ENCODE assay signal across 24 mouse cellular contexts in the genomic region with DNA sequence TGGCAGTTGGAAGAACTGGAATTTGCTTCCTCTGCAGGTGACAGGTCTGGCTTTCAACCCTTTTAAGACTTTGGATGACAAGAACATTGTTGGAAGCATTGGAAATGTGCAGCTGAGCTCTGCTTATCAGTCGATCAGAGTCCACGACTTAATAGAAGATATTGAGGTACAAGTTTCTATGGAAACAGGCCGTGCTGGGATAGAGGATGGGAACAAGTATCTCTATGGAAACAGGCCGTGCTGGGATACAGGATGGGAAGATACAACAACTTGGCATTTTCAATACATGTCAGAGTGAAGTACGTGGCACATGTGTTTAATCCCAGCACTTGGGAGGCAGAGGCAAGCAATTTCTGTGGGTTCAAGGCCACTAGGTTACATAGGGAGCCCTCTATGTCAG. TPM values are rescaled to one million over a fixed set of nuclear protein-coding genes. Genes with fewer than 3 reads are reported as not detected.
"Had no signal": no experiment of that assay in that cellular context is flagged by ENCODE, and none has a peak within 500 bp of the region (broad histone marks: within the 10 kb centered on the region; RNA-seq: fewer than 3 reads in every experiment).

No protein-coding gene starts in this region.

- ATAC-seq: inflammation-experienced regulatory T-cells, adult 6 months; intestine, embryonic 16.5 days; liver, postnatal 0 days; lung, postnatal 0 days had no signal

- H3K9me3 ChIP-seq: limb, embryonic 12.5 days; limb, embryonic 15.5 days; neural tube, embryonic 12.5 days; neural tube, embryonic 15.5 days had no signal

- H3K27me3 ChIP-seq: limb, embryonic 12.5 days; limb, embryonic 15.5 days; neural tube, embryonic 12.5 days; neural tube, embryonic 15.5 days had no signal

- H3K9ac ChIP-seq: limb, embryonic 12.5 days; limb, embryonic 15.5 days; liver, embryonic 14.5 days; liver, postnatal 0 days; lung, embryonic 14.5 days; neural tube, embryonic 12.5 days; neural tube, embryonic 15.5 days had no signal

- H3K4me1 ChIP-seq: limb, embryonic 12.5 days; limb, embryonic 15.5 days; neural tube, embryonic 12.5 days; neural tube, embryonic 15.5 days had no signal

- H3K4me3 ChIP-seq: limb, embryonic 12.5 days; limb, embryonic 15.5 days; neural tube, embryonic 12.5 days; neural tube, embryonic 15.5 days had no signal

- DNase-seq: kidney, adult 18-20 months; kidney, adult 9 months; kidney, postnatal 14 days; kidney, postnatal 4 days; left cerebral cortex, postnatal 4 days; liver, postnatal 0 days; lung, embryonic 14.5 days; right cerebral cortex, postnatal 14 days; right cerebral cortex, postnatal 4 days; thymus, postnatal 25 days had no signal

- H3K4me2 ChIP-seq: limb, embryonic 12.5 days; limb, embryonic 15.5 days; liver, embryonic 11.5 days; lung, embryonic 14.5 days; neural tube, embryonic 12.5 days; neural tube, embryonic 15.5 days had no signal

- H3K27ac ChIP-seq: limb, embryonic 12.5 days; limb, embryonic 15.5 days; liver, embryonic 14.5 days; macrophage; neural tube, embryonic 12.5 days; neural tube, embryonic 15.5 days; stomach, postnatal 0 days had no signal

- H3K36me3 ChIP-seq: limb, embryonic 12.5 days; limb, embryonic 15.5 days; neural tube, embryonic 12.5 days; neural tube, embryonic 15.5 days had no signal

RNA-seq across cellular contexts. Expression of a gene that starts 18.2 kb away (rescaled TPM):
- total RNA-seq: megakaryocyte, adult 5-6 weeks had no signal
- polyA plus RNA-seq: stomach, embryonic 14.5 days; stomach, postnatal 0 days had no signal

RNA-seq across cellular contexts. Expression of a gene that starts 53.5 kb away (rescaled TPM):
- total RNA-seq: left cerebral cortex, postnatal 14 days had no signal
